Mouse (Mus musculus): ENCODE measurements around the gene Atp6v1e1.

DNA sequence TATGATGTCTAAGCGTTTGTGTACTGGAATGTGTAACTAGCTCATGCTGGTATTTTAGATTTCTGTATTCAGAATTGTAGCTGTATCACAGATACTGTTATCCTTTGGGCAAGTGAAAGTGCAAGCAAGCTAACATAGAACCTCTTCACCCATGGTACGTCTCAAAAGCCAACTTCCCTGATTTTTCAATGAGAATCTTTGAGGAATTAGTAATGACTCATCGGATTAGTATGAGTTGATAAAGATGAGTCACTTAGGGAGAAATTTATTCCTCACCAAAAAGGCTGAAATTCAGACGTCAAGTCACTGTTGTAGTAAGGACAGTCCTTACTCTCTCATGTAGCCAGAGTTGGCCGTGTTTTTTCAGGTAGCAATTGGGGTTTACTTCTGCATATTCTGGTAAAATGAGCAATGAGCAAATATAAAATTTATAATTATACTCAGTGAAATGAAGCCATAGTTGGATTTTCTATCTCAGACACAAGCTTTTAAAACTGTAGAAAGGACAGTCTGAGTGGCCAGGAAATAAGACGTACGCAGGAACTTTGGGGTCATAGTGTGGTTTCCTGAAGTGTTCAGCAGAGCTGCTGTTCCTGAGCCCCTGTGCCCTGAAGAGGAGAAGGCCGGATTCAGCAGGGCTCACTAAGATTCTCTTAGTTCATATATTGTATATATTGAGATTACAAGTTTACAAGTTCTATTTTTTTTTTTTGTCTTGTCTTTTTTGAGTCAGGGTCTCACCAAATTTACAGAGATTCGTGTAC is 43.6 kb upstream of the Atp6v1e1 start:
- TF ChIP-seq CHD2 (IDR thresholded peaks at IDR 0.05; ENCODE audit: low read depth, low read length) (no peak), ZNF384 (IDR thresholded peaks at IDR 0.05; ENCODE audit: low read depth, low read length) (no peak), ZC3H11A (IDR thresholded peaks at IDR 0.05; ENCODE audit: borderline replicate concordance, low read depth, low read length) (no peak), HCFC1 (IDR thresholded peaks at IDR 0.05; ENCODE audit: borderline replicate concordance, insufficient read depth, low read length) (no peak), MAFK (IDR thresholded peaks at IDR 0.05; ENCODE audit: insufficient read depth, low read depth, low read length) (no peak)
